Mouse (Mus musculus) urinary bladder, postnatal 25 days (tissue): ENCODE data around the gene Dcun1d1.

Source experiments
- DNase-seq: peaks from one replicate; pipeline ENCODE4 v3.0.0; 2022; ENCODE audit warnings: low spot score

Gene Dcun1d1

GRCm38 (mm10) chr3:35937345-35937744 lies at the start of gene Dcun1d1:
Gene Dcun1d1 (minus strand): TSS chr3:35937445.
- DNase-seq = no peak

GRCm38 (mm10) chr3:35986266-35986665 lies 49.0 kb upstream of the Dcun1d1 start:
- no peak for DNase-seq

- peak; percentile 16 for DNase-seq
These were observed 36.3 kb upstream of the Dcun1d1 start for GRCm38 (mm10) chr3:35973551-35973950.

- no peak for DNase-seq
These were observed 35.7 kb upstream of the Dcun1d1 start for GRCm38 (mm10) chr3:35972985-35973384.

- DNase-seq = no peak
These were observed 33.9 kb upstream of the Dcun1d1 start for GRCm38 (mm10) chr3:35971149-35971548.

- DNase-seq = no peak
These were observed 33.2 kb upstream of the Dcun1d1 start for GRCm38 (mm10) chr3:35970441-35970840.

GRCm38 (mm10) chr3:35967366-35967921 lies 30.2 kb upstream of the Dcun1d1 start:
- DNase-seq = no peak

- DNase-seq = no peak
These were observed 29.2 kb upstream of the Dcun1d1 start for GRCm38 (mm10) chr3:35966493-35966892.

- DNase-seq = no peak
These were observed 27.7 kb upstream of the Dcun1d1 start for GRCm38 (mm10) chr3:35964928-35965327.

- no peak for DNase-seq
These were observed 26.7 kb upstream of the Dcun1d1 start for GRCm38 (mm10) chr3:35963921-35964320.

- no peak for DNase-seq
These were observed 26.2 kb upstream of the Dcun1d1 start for GRCm38 (mm10) chr3:35963401-35963800.

GRCm38 (mm10) chr3:35962967-35963366 lies 25.7 kb upstream of the Dcun1d1 start:
- no peak for DNase-seq

GRCm38 (mm10) chr3:35957230-35957629 lies 20.0 kb upstream of the Dcun1d1 start:
- no peak for DNase-seq

- DNase-seq = no peak
These were observed 17.8 kb upstream of the Dcun1d1 start for GRCm38 (mm10) chr3:35954901-35955575.

GRCm38 (mm10) chr3:35953816-35954215 lies 16.6 kb upstream of the Dcun1d1 start:
- DNase-seq = no peak

- DNase-seq = no peak
These were observed 15.9 kb upstream of the Dcun1d1 start for GRCm38 (mm10) chr3:35953184-35953583.

GRCm38 (mm10) chr3:35948197-35948596 lies 11.0 kb upstream of the Dcun1d1 start:
- DNase-seq = no peak

- DNase-seq = no peak
These were observed 3.4 kb upstream of the Dcun1d1 start for GRCm38 (mm10) chr3:35940520-35941135.

GRCm38 (mm10) chr3:35940047-35940446 lies 2.8 kb upstream of the Dcun1d1 start:
- DNase-seq = no peak

- peak; percentile 16 for DNase-seq
These were observed 3.9 kb downstream of the Dcun1d1 start for GRCm38 (mm10) chr3:35933405-35933777.

GRCm38 (mm10) chr3:35932735-35933404 lies 4.4 kb downstream of the Dcun1d1 start:
- peak; percentile 78 for DNase-seq

GRCm38 (mm10) chr3:35931896-35932727 lies 5.1 kb downstream of the Dcun1d1 start:
- DNase-seq = peak; percentile 35
